8 mouse cellular contexts compared by ENCODE assay signal in genomic region chr11:62820059-62820541, GRCm38 (mm10). TPM values are rescaled to one million over a fixed set of nuclear protein-coding genes. Genes with fewer than 3 reads are reported as not detected.
DNase-seq lines count a peak whose midpoint lies in the region; ATAC-seq lines count a peak whose summit lies in the region.

Gene Trim16 (plus strand): TSS chr11:62820231.

- peak; percentile 74 for ATAC-seq in megakaryocyte progenitor cell, adult 5-6 weeks (replicated peaks; ENCODE audit: poor library complexity)

- intact Hi-C loops in left cerebral cortex, postnatal 14 days (cut with DNase I) = no loop called here

- peak; percentile 82 for DNase-seq in adrenal gland, adult 2 months
- DNase-seq in embryo, embryonic 11 days = peak; percentile 75
- DNase-seq in gastrocnemius, postnatal 10 days = peak; percentile 82
- DNase-seq in induced T-regulatory cell, adult 2 months (ENCODE audit: low read depth) = peak; percentile 42
- DNase-seq in left cerebral cortex, postnatal 14 days (ENCODE audit: low spot score in 2 of 2) = peak; percentile 48 to 76
- DNase-seq in right cerebral cortex, postnatal 14 days = peak; percentile 43
- DNase-seq in urinary bladder, postnatal 36 days (ENCODE audit: low spot score in 2 of 2) = peak; percentile 77 to 85

RNA-seq across cellular contexts. Expression of gene Trim16, which starts in this region (rescaled TPM):
- 1 to 10 TPM; 5.7 to 9.6 TPM for total RNA-seq in adrenal gland, adult 2 months (2021)
- 1.7 and 2.2 TPM in 2 replicates for polyA plus RNA-seq in adrenal gland, adult 2 months (2012; rRNA removed)
- 10 to 100 TPM; 23.1 to 24.2 TPM for total RNA-seq in gastrocnemius, postnatal 10 days (2021)
- 1 to 10 TPM; 3.5 to 4.6 TPM for total RNA-seq in left cerebral cortex, postnatal 14 days (2021)
- total RNA-seq in megakaryocyte progenitor cell, adult 5-6 weeks (2015) = 13.1 and 18.1 TPM in 2 replicates
- 19.0 and 19.1 TPM in 2 replicates for total RNA-seq in megakaryocyte progenitor cell, adult 5-6 weeks (2017)

Comparison
In these comparisons a context has a peak if more than half of its experiments do, and no peak if none do; other contexts are left out.
1. Peak in every context shown above with its lines: DNase-seq and ATAC-seq.